Mouse (Mus musculus): ENCODE data around the gene Cmip. TPM values are rescaled to one million over a fixed set of nuclear protein-coding genes. Genes with fewer than 3 reads are reported as not detected.

Cmip gene
- polyA plus RNA-seq, 1 experiment from 2014 or later, result 131 TPM

DNA sequence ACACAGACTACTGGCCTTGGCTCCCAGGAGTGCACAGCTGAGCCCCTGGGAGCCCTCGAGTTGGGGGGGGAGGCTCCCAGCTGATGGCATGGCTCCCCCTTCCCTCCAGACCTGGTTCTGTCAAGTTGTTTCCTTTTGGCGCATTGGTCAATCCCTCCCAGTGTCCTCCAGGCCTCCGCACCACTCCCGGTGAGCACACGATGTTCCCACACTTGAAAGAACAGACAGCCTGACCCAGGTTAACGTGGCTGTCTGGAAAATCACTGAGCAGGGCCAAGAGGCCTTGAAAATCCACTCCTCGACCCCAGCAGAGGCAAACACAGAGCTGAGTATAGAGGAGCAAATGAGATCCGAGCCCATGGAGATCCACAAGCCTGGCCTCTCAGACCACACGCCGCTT, 177.1 kb downstream of the Cmip start:
- Histone ChIP-seq H3K9me3 (ENCODE audit: control insufficient read depth, low read length) (no peaks in the 10 kb centered on the region), H3K4me1 (replicated peaks; ENCODE audit: control insufficient read depth, insufficient read depth, low read length) (no peaks in the 10 kb centered on the region), H3K4me2 (replicated peaks) (no peak overlapping the region), H3K27me3 (ENCODE audit: control insufficient read depth, insufficient read depth, low read length) (no peaks in the 10 kb centered on the region), H3K4me3 (replicated peaks; ENCODE audit: low read length) (no peak overlapping the region), H3K27ac (no peak overlapping the region), H3K9ac (no peak overlapping the region), H3K36me3 (replicated peaks; ENCODE audit: control insufficient read depth, insufficient read depth) (peaks cover 83% of the 10 kb centered on the region)
- ATAC-seq (ENCODE audit: low FRiP score), result no peak
- 86% methylated on average over 10 of the region's 10 CpGs for WGBS
- DNase-seq (ENCODE audit: low spot score), result no peak

DNA sequence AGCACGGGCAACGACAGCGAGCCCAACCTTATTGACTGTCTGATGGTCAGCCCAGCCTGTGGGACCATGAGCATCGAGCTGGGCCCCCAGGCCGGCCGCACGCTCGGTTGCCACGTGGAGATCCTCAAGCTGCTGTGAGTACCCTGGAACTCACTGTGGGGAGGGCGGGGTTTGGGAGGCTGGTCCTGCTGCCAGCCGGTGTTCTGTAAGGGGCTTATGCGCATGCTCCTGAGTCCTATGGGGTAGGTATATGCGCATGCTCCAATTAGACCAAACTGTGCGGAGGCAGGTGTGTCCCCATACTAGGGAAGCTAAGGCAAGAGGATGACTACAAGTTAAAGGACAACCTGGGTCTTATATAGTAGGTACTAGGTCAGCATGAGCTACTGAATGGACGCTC, 179.9 kb downstream of the Cmip start:
- 97% methylated on average over 14 of the region's 15 CpGs for WGBS
- Histone ChIP-seq H3K9ac (no peak overlapping the region), H3K27ac (no peak overlapping the region), H3K4me1 (replicated peaks; ENCODE audit: control insufficient read depth, insufficient read depth, low read length) (no peaks in the 10 kb centered on the region), H3K27me3 (ENCODE audit: control insufficient read depth, insufficient read depth, low read length) (no peaks in the 10 kb centered on the region), H3K36me3 (replicated peaks; ENCODE audit: control insufficient read depth, insufficient read depth) (peaks cover 65% of the 10 kb centered on the region), H3K4me2 (replicated peaks) (no peak overlapping the region), H3K9me3 (ENCODE audit: control insufficient read depth, low read length) (no peaks in the 10 kb centered on the region), H3K4me3 (replicated peaks; ENCODE audit: low read length) (no peak overlapping the region)
- no peak for DNase-seq (ENCODE audit: low spot score)
- ATAC-seq (ENCODE audit: low FRiP score), result no peak

DNA sequence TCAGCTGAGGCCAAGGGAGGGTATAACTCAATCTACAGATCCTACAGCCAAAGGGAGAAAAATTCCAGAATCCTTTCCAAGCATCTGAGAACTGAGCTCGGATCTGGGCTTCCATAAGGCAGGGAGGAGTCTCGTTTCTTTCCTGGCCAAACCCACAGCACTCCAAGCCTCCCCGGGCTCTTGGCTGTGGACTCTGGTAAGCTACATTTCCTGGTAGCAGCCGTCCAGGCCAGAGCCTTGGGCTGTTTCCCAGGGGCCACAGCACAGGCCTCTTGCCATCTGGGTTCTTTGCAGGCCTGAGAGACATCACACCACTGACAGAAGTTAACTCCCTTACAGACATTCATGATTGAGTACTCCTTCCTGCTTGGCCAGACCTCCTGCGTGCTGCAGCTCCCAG, 180.8 kb downstream of the Cmip start:
- H3K9ac ChIP-seq, result no peak overlapping the region
- peaks cover 57% of the 10 kb centered on the region for H3K36me3 ChIP-seq (replicated peaks; ENCODE audit: control insufficient read depth, insufficient read depth)
- no peaks in the 10 kb centered on the region for H3K4me1 ChIP-seq (replicated peaks; ENCODE audit: control insufficient read depth, insufficient read depth, low read length)
- H3K27ac ChIP-seq, result no peak overlapping the region
- ATAC-seq (ENCODE audit: low FRiP score) (no peak), DNase-seq (ENCODE audit: low spot score) (no peak)
- no peak overlapping the region for H3K4me3 ChIP-seq (replicated peaks; ENCODE audit: low read length)
- H3K9me3 ChIP-seq (ENCODE audit: control insufficient read depth, low read length), result no peaks in the 10 kb centered on the region
- no peak overlapping the region for H3K4me2 ChIP-seq (replicated peaks)
- no peaks in the 10 kb centered on the region for H3K27me3 ChIP-seq (ENCODE audit: control insufficient read depth, insufficient read depth, low read length)
- WGBS, result 86% methylated on average over 5 of the region's 5 CpGs

DNA sequence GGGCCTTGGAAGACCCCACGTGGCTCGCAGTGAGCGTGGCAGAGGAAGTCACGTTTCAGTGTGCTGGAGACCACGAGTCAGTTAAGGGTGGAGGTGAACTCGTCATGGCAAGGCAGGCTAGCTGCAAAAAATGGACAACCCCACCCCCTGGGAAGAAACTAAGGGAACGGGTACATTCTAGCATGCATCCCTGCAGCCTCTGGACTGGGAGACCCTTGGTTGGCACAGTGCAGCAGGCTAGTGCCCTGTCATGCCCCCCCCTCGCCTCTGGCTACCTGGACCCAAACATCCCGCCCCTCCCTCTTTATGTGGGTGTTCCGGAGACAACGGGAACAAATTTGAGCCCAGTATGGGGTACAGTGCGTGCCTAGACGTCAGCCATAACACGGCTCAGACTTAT, 183.5 kb downstream of the Cmip start:
- Histone ChIP-seq H3K27me3 (ENCODE audit: control insufficient read depth, insufficient read depth, low read length) (no peaks in the 10 kb centered on the region), H3K9ac (no peak overlapping the region), H3K36me3 (replicated peaks; ENCODE audit: control insufficient read depth, insufficient read depth) (peaks cover 43% of the 10 kb centered on the region)

DNA sequence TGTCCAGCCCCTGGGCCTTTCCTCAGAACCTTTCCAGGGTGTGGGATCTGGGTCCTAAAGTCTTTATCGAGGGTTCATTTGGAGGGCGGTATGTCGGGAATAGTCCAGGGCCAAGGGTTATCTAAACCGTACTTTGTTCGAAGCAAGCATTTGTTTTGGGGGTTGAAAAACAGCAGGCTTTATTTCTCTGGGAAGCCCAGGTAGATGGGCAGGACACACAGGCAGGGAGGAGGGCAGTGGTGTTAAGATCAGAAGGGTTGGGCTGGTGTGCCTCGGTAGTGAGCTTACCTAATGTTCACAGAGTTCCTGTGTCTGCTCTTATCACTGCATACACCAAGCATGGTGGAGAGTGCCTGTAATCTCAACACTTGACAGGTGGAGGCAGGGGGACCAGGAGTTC, 183.9 kb downstream of the Cmip start:
- WGBS, result 98% methylated on average over 6 of the region's 6 CpGs
- H3K9me3 ChIP-seq (ENCODE audit: control insufficient read depth, low read length), result no peaks in the 10 kb centered on the region
- H3K36me3 ChIP-seq (replicated peaks; ENCODE audit: control insufficient read depth, insufficient read depth), result peaks cover 46% of the 10 kb centered on the region
- H3K4me1 ChIP-seq (replicated peaks; ENCODE audit: control insufficient read depth, insufficient read depth, low read length), result 0 out of 2 replicates have a peak, but pooled peaks cover 4% of the 10 kb centered on the region
- no peak overlapping the region for H3K9ac ChIP-seq
- H3K27me3 ChIP-seq (ENCODE audit: control insufficient read depth, insufficient read depth, low read length), result no peaks in the 10 kb centered on the region
- no peak overlapping the region for H3K27ac ChIP-seq
- DNase-seq (ENCODE audit: low spot score) (no peak), ATAC-seq (ENCODE audit: low FRiP score) (no peak)
- no peak overlapping the region for H3K4me3 ChIP-seq (replicated peaks; ENCODE audit: low read length)
- no peak overlapping the region for H3K4me2 ChIP-seq (replicated peaks)

More for the DNA sequence above, 183.5 kb downstream of the Cmip start:
- 0 out of 2 replicates have a peak, but pooled peaks cover 4% of the 10 kb centered on the region for H3K4me1 ChIP-seq (replicated peaks; ENCODE audit: control insufficient read depth, insufficient read depth, low read length)
- no peak overlapping the region for H3K4me3 ChIP-seq (replicated peaks; ENCODE audit: low read length)
- H3K9me3 ChIP-seq (ENCODE audit: control insufficient read depth, low read length), result no peaks in the 10 kb centered on the region
- WGBS, result 94% methylated on average over 14 of the region's 14 CpGs
- ATAC-seq (ENCODE audit: low FRiP score) (no peak), DNase-seq (ENCODE audit: low spot score) (no peak)
- H3K4me2 ChIP-seq (replicated peaks), result no peak overlapping the region
- H3K27ac ChIP-seq, result no peak overlapping the region

DNA sequence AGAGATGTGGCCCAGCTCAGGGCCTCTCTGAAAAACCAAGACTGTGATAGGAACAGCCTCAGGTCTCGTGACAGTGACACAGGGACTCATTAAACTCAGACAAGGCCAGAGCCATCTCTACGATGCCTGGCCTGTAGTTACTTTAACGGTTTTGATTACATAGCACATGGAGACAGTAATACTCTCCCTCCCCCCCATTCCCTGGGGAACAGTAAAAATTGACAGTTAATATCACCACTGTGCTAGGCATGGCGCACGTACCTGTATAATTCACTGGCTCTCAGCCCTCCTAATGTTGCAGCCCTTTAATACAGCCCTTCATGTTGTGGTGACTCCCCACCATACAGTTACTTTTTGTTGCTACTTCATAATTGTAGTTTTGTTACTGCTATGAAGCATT, 188.6 kb downstream of the Cmip start:
- Histone ChIP-seq H3K27ac (peak overlapping the region; percentile 74), H3K36me3 (replicated peaks; ENCODE audit: control insufficient read depth, insufficient read depth) (peaks cover 45% of the 10 kb centered on the region), H3K4me2 (replicated peaks) (no peak overlapping the region), H3K27me3 (ENCODE audit: control insufficient read depth, insufficient read depth, low read length) (no peaks in the 10 kb centered on the region), H3K9ac (no peak overlapping the region), H3K9me3 (ENCODE audit: control insufficient read depth, low read length) (no peaks in the 10 kb centered on the region), H3K4me1 (replicated peaks; ENCODE audit: control insufficient read depth, insufficient read depth, low read length) (peaks cover 18% of the 10 kb centered on the region), H3K4me3 (replicated peaks; ENCODE audit: low read length) (no peak overlapping the region)
- DNase-seq (ENCODE audit: low spot score) (peak; percentile 46), ATAC-seq (ENCODE audit: low FRiP score) (peak; percentile 28; the same call in 1 of the 2 replicates)
- 44% methylated on average over 5 of the region's 5 CpGs for WGBS

DNA sequence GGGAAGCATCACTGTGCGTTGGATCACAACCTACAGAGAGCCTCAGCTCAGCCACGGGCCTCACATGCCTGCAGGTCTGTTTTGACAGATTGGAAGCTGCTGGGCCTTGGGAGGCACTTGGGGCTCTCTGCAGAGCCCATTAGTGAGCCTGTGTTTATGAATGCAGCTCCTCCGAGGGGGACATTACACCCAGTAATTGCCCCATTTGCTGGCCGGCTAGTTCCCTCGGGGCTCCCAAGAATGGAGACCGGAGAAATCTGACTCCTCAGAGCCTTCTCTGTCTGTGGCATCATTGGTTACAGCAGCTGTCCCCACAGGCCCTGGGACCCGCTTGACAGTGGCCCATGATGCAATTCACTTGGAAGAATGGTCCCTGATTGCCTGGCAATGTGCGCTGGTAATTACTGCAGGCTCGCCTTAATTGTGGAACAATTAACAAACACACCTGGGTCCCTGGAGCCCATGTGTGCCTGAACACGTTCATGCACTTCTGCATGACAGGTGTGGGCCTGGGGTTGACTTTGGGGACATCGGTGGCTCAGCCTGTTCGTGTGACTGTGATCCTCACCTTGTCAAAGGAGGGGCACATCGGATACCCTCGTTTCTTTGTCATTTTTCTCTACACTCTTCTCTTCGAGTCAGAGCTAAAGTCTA, 189.6 kb downstream of the Cmip start:
- Histone ChIP-seq H3K9ac (no peak overlapping the region), H3K4me3 (replicated peaks; ENCODE audit: low read length) (no peak overlapping the region), H3K4me1 (replicated peaks; ENCODE audit: control insufficient read depth, insufficient read depth, low read length) (peaks cover 21% of the 10 kb centered on the region), H3K4me2 (replicated peaks) (no peak overlapping the region), H3K9me3 (ENCODE audit: control insufficient read depth, low read length) (no peaks in the 10 kb centered on the region), H3K36me3 (replicated peaks; ENCODE audit: control insufficient read depth, insufficient read depth) (peaks cover 53% of the 10 kb centered on the region), H3K27me3 (ENCODE audit: control insufficient read depth, insufficient read depth, low read length) (no peaks in the 10 kb centered on the region), H3K27ac (peak overlapping the region; percentile 74)
- DNase-seq (ENCODE audit: low spot score), result peak; percentile 25
- 42% methylated on average over 15 of the region's 15 CpGs for WGBS
- peak; percentile 56 for ATAC-seq (ENCODE audit: low FRiP score)

DNA sequence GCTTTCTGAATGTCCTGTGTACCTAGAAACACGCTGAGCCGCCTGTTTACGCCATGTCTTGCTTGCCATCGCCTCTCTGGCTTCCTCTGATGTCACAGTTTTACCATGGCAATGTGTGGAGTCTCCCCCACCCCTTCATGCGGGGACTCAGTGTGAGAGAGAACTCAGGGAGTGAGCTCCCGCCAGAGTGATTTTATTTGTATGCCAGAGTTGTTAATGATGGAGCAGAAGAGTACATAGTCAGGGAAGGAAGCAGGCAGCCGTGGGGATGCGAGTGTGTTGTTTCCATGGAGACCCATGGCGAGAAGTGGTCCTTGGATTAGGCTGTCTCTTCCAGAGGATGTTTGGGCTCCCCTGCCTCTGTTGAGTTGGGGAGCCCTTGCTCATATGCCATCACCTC, 194.2 kb downstream of the Cmip start:
- peak; percentile 29 for DNase-seq (ENCODE audit: low spot score)
- Histone ChIP-seq H3K27me3 (ENCODE audit: control insufficient read depth, insufficient read depth, low read length) (no peaks in the 10 kb centered on the region), H3K9ac (no peak overlapping the region), H3K9me3 (ENCODE audit: control insufficient read depth, low read length) (no peaks in the 10 kb centered on the region), H3K4me1 (replicated peaks; ENCODE audit: control insufficient read depth, insufficient read depth, low read length) (peaks cover 14% of the 10 kb centered on the region), H3K4me3 (replicated peaks; ENCODE audit: low read length) (no peak overlapping the region), H3K4me2 (replicated peaks) (no peak overlapping the region), H3K27ac (peak overlapping the region; percentile 66; the same call in 1 of the 2 replicates), H3K36me3 (replicated peaks; ENCODE audit: control insufficient read depth, insufficient read depth) (peaks cover 93% of the 10 kb centered on the region)
- 52% methylated on average over 9 of the region's 9 CpGs for WGBS
- peak; percentile 42; the same call in 1 of the 2 replicates for ATAC-seq (ENCODE audit: low FRiP score)

DNA sequence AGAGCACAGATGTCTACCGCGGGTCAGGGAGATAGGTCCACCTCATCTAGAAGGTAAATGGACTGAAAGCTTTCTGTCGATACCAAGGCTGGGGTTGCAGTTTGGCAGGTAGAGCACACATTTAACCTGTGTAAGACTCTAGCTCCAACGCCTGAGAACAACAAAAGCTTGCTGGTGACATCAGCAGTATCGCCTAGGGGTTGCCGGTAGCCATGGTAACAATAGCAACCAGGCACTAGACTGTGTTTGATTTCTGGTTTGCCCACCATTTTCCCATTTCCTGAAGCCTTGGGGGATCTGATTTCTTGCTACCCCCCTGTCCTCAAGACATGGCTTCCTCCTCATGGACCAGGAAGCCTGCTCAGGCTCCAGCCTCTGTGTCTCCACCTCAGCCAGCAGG, 197.1 kb downstream of the Cmip start:
- Histone ChIP-seq H3K4me2 (replicated peaks) (no peak overlapping the region), H3K4me1 (replicated peaks; ENCODE audit: control insufficient read depth, insufficient read depth, low read length) (peaks cover 8% of the 10 kb centered on the region), H3K4me3 (replicated peaks; ENCODE audit: low read length) (no peak overlapping the region), H3K9ac (no peak overlapping the region), H3K36me3 (replicated peaks; ENCODE audit: control insufficient read depth, insufficient read depth) (peaks cover 95% of the 10 kb centered on the region), H3K9me3 (ENCODE audit: control insufficient read depth, low read length) (no peaks in the 10 kb centered on the region), H3K27me3 (ENCODE audit: control insufficient read depth, insufficient read depth, low read length) (no peaks in the 10 kb centered on the region), H3K27ac (peak overlapping the region; percentile 51; the same call in 1 of the 2 replicates)
- DNase-seq (ENCODE audit: low spot score), result no peak
- no peak for ATAC-seq (ENCODE audit: low FRiP score)
- 71% methylated on average over 6 of the region's 6 CpGs for WGBS
